Mouse (Mus musculus): ENCODE measurements at regions not wholly inside any gene's neighbourhood (a gene's known extent, or its start where the extent isn't known, plus 50 kb on each side); places are given as distances from the start of the nearest gene placed in this dataset.
A peak's percentile ranks its signal among the peaks of the same experiment; 100 is the strongest.

DNA sequence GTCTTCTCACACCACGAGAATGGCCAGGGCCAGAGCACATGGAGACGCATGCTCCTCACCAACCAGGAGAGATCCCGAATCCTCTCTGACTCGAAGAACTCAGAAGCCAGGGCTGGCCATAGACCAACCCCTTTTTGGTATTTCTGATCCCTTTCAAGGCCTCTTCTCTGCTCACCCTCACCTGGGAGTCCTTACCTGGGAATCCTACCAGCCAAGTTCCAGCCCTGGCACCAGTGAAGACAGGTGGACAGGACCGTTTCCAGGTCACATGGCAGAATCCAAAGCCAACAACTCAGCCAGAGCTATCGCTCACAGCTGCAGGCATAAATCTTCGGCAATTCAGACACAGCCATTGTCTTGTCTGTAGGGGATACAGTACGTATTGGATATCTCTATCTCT is 626.2 kb upstream of the Fam19a5 start:
- DNase-seq: no peak

GRCm38 (mm10) chr15:86919704-86920103 is 624.4 kb upstream of the Fam19a5 start:
- DNase-seq: no peak

DNA sequence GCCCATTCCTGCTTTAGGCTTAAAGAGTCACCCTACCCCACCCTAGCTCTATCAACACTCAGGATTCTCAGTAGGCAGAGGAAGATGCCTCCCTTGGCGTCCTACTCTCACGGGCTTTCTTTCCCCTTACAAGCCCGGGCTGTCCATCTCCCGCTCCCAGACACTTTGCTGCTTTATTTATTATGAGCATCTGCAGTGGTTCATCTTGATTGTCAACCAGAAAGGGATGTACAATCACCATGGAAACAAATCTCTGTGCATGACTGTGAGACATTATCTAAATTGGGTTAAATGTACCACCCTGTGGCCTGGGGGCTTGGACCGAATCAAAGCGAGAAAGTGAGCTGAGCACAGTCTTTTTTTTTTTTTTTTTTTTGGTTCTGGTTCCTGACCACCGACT is 623.9 kb upstream of the Fam19a5 start:
- DNase-seq: no peak

GRCm38 (mm10) chr15:86921401-86921800 is 622.7 kb upstream of the Fam19a5 start:
- DNase-seq: no peak

- no peak for DNase-seq
These were observed 618.9 kb upstream of the Fam19a5 start for GRCm38 (mm10) chr15:86925081-86925749.

GRCm38 (mm10) chr15:86932345-86933075 is 611.6 kb upstream of the Fam19a5 start:
- DNase-seq: peak in 1 of 2 experiments; percentile 10

DNA sequence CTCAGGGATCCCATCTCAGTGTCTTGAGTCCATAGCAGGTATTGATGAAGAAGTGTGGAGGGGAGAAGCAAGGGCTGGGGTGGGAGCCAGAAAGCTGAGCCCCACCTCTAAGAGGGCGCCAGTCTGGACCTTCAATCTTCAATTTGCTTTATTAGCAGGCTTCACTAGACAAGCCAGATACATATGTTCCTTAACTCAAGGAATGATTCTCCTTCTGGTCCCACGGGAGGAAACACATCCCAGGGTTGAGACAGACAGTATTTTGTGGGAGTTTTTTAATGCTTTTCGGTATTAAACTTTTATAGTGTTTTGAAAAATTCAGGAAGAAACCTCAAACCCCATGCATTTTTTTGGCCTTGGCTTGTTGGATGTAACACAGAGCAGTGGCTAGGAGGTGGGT is 606.7 kb upstream of the Fam19a5 start:
- DNase-seq: no peak

- DNase-seq: no peak
These were observed 599.6 kb upstream of the Fam19a5 start for GRCm38 (mm10) chr15:86944529-86944928.

- DNase-seq: no peak
These were observed 591.5 kb upstream of the Fam19a5 start for GRCm38 (mm10) chr15:86952593-86952992.

DNA sequence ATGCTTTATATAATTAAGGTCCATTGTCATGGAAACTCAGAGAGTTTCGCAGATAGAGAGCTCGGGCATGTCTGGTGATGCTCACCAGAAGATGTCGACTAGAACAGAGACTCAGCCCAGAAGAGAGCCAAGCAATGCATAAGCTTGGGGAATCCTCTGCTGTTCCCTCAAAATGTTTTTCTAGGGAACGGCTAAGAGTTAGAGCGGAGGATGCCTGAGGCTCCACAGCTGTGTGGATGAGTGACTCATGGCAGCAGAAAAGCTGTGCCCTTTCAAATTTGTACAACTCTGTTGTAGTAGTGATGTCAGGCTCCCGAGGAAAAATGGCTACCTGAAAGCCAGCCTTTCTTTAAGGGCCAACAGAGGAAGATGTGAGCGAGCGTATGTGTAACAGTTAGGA is 586.2 kb upstream of the Fam19a5 start:
- no peak for DNase-seq

- no peak for DNase-seq
These were observed 581.2 kb upstream of the Fam19a5 start for GRCm38 (mm10) chr15:86962921-86963320.

DNA sequence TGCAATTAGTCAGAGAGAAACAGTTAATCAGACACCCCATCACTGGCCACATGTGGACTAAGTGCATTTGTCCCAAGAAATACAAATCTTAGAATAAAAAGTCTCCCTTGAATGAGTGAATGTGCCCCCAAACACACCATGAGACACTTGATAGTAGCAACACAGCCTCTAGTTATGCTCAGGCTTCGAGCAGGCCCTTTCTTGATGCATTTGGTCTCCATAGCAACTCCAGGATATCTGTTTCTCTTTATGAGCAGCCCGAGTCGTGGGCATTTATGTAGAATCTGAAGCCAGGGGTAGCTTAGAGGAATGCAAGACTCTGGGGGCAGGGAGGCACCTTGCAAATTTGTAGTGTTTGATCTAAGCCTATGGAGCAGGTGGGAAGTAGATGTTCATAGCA is 580.6 kb upstream of the Fam19a5 start:
- DNase-seq: no peak

GRCm38 (mm10) chr15:86971436-86971835 is 572.7 kb upstream of the Fam19a5 start:
- no peak for DNase-seq

- DNase-seq: no peak
These were observed 547.9 kb upstream of the Fam19a5 start for GRCm38 (mm10) chr15:86996196-86996595.

GRCm38 (mm10) chr15:87018978-87019377 is 525.1 kb upstream of the Fam19a5 start:
- DNase-seq: no peak

- no peak for DNase-seq
These were observed 498.1 kb upstream of the Fam19a5 start for GRCm38 (mm10) chr15:87045971-87046370.

GRCm38 (mm10) chr15:87054186-87054585 is 489.9 kb upstream of the Fam19a5 start:
- DNase-seq: no peak

DNA sequence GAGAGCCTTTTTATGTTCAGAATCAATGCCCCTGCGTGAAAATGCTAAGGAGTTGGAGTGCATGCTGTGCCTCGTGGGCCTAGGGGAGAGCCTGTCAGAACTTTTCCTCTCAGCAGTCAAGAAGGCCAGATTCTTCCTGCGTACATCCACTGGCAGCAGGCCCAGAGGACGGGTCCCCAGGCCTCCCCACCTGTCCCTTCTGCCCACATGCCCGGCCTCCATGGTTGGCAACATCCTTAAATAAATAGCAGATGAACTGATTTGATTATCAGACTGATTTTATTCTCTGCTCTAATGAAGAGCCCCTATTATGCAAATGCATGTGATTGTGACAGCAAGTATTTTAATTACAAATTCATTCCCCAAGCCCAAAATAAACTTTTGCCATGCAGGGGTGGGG is 479.2 kb upstream of the Fam19a5 start:
- DNase-seq: no peak

DNA sequence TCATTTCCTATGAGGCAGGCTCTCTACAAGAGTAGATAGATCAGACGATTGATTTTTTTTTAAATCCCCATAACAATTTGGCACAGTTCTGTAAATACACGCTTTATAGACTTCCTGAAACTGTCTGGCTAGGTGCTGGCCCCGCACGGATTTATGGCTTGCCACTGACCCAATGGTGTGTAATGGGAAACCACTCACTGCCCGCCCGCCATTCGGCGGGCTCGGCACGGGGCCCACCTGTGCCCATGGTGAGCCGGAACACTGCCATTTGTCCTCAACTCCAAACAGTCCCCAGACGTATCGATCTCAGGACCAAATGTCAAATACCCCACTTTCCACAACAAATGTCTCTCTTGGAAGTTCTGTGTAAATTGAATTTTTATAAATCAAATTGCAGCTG is 475.8 kb upstream of the Fam19a5 start:
- no peak for DNase-seq

DNA sequence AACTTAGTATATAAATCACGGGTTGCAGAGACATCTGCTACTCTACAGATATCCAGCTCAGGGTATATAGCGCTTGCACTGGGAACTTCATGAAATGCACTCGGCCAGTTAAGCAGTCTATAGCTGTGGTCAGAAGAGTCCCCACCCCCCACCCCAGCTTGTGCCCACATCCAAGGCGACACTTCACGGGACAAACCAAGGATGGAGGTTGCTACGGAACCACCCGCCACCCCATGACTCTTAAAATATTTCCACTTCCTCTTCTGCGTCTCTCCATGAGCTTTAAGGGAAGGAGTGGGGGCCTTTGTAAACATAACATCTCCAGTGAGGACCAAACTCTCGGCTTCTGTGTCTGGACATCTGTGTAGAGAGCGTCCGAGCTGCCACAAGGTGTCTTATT is 469.5 kb upstream of the Fam19a5 start:
- no peak for DNase-seq

DNA sequence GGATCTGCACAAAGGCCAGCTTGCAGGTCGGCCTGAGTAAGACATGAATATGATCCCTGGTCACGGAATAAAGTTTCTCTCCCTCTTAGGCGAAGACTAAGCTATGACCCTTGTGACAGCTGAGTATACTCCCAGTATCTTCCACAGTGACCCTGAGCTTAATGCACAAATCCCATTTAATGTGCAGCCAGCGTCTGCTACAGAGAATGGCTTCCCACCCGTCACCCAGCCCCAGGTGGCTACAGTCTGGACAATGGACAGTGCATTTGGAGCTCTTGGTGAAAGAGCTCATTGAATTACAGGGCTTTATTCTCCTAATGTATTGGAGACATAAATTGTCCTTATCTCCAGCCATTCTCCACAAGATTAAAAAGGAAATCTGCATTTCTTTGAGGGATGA is 454.3 kb upstream of the Fam19a5 start:
- DNase-seq: no peak

DNA sequence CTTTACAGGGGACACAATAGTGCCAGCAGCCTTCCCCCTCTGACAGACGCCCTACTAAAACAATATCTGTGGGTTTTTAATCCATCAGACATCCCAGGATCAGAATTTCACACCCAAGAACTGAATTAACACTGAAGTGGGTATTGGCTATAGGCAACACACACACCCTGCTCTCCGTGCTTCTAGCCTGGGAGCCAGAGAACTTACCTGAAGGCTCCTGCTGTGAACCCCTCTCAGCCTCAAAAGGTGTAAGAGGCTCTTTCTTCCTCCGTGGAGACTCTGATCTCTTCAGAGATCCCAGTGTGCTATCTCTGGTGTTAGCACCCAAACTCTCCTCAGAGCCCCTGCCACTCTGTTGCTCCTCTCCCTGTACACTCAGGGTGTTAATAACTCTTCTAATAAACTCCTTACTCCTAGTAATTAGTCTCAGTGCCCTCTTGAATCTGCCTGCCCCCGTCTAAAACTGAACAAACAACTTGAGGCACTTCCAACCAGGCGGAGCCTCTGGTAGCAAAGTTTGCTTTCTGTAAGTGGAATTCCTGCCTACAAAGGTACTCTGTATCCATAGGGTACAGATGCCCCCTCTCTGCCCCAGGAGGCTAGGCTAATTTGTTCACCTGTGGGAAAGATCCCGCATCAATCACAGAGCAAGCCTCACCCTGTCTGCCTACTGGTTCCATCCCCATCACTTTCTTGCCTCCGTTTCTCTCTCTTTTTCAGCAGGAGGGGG is 452.9 kb upstream of the Fam19a5 start:
- DNase-seq: peak; percentile 9 to 28

- no peak for DNase-seq
These were observed 446.9 kb upstream of the Fam19a5 start for GRCm38 (mm10) chr15:87097206-87097605.

DNA sequence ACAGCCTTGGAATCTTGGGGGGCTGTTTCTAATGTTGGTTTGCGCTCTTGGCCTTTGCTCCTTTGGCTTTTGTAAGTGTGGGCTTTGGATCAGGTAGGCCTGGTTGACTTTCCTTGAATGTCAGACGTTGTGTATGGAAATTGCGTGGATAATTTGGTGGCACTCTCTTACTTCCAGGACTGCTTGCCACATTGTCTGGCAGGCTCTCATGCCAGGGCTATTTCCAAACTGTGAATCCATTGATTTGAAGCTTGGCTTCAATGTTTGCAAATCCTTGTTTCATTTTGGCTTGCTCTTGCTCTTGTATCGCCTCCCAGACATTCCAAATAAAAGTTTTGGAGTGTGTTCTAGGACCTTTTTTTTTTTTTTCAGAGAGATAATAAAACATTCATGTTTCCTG is 443.0 kb upstream of the Fam19a5 start:
- DNase-seq: no peak

Measured in lung, postnatal 4 days (tissue).